ENCODE assay signal across 8 mouse cellular contexts in genomic region chr9:106886828-106887702, GRCm38 (mm10). TPM values are rescaled to one million over a fixed set of nuclear protein-coding genes. Genes with fewer than 3 reads are reported as not detected.
DNase-seq lines count a peak whose midpoint lies in the region; ATAC-seq lines count a peak whose summit lies in the region.

Gene Rbm15b (minus strand): TSS chr9:106887428.

- 3% methylated on average over 82 of the region's 101 CpGs for WGBS in heart, embryonic 14.5 days
- WGBS in liver, embryonic 13.5 days (ENCODE audit: insufficient replicate concordance), result 2% methylated on average over 95 of the region's 101 CpGs
- 2% methylated on average over 100 of the region's 101 CpGs for WGBS in stomach, embryonic 16.5 days

- H3K4me1 ChIP-seq in heart, embryonic 14.5 days (ENCODE audit: control insufficient read depth in 2 of 2, insufficient read depth in 2 of 2, low read length in 2 of 2), result peaks cover 30 to 46% of the 10 kb centered on the region in 2 experiments
- H3K4me1 ChIP-seq in liver, embryonic 13.5 days (replicated peaks), result peaks cover 78% of the 10 kb centered on the region
- H3K4me1 ChIP-seq in stomach, embryonic 16.5 days (ENCODE audit: control insufficient read depth, insufficient read depth, low read length), result peaks cover 59% of the 10 kb centered on the region

- peaks cover 54% of the 10 kb centered on the region for H3K36me3 ChIP-seq in heart, embryonic 14.5 days (ENCODE audit: control insufficient read depth, insufficient read depth, low read length)
- H3K36me3 ChIP-seq in liver, embryonic 13.5 days, result peaks cover 68% of the 10 kb centered on the region
- H3K36me3 ChIP-seq in stomach, embryonic 16.5 days (ENCODE audit: control insufficient read depth, insufficient read depth, low read length), result peaks cover 11% of the 10 kb centered on the region; the same call in 1 of the 2 replicates

- peak; percentile 98 for DNase-seq in c-Kit-negative CD71-positive TER-119-positive erythroid progenitor cells, embryonic 14.5 days (ENCODE audit: low read depth, low spot score)
- peak; percentile 92 for DNase-seq in fibroblast of lung, adult 2 months (ENCODE audit: low read depth)
- peak; percentile 99 for DNase-seq in kidney, postnatal 14 days
- DNase-seq in liver, embryonic 13.5 days, result peak; percentile 99
- peak; percentile 98 for DNase-seq in neural tube, embryonic 10.5 days (ENCODE audit: extremely low spot score, low spot score)

- no peaks in the 10 kb centered on the region for H3K9me3 ChIP-seq in heart, embryonic 14.5 days (ENCODE audit: control insufficient read depth, low read length)
- no peaks in the 10 kb centered on the region for H3K9me3 ChIP-seq in liver, embryonic 13.5 days (replicated peaks)
- no peaks in the 10 kb centered on the region for H3K9me3 ChIP-seq in stomach, embryonic 16.5 days (replicated peaks; ENCODE audit: control insufficient read depth, low read length)

- ATAC-seq in CD4-positive, CD25-positive, alpha-beta regulatory T cell, adult 4 months, result peak; percentile 73
- ATAC-seq in heart, embryonic 14.5 days (ENCODE audit: insufficient number of reproducible peaks, insufficient read depth, low FRiP score, low read depth), result peak; percentile 80
- ATAC-seq in liver, embryonic 13.5 days (ENCODE audit: low read depth), result peak; percentile 56
- ATAC-seq in stomach, embryonic 16.5 days (ENCODE audit: insufficient read depth, low FRiP score), result peak; percentile 84

- H3K4me3 ChIP-seq in heart, embryonic 14.5 days (ENCODE audit: control insufficient read depth in 1 of 2, insufficient read depth in 1 of 2, low read depth in 1 of 2, low read length in 2 of 2), result peak within 1 kb of the TSS; percentile 73 to 88
- peak within 1 kb of the TSS; percentile 86 for H3K4me3 ChIP-seq in liver, embryonic 13.5 days (replicated peaks)
- peak within 1 kb of the TSS; percentile 74 for H3K4me3 ChIP-seq in stomach, embryonic 16.5 days (replicated peaks; ENCODE audit: low read length)

- H3K9ac ChIP-seq in heart, embryonic 14.5 days (ENCODE audit: low read length), result peak within 1 kb of the TSS; percentile 98
- peak within 1 kb of the TSS; percentile 98 for H3K9ac ChIP-seq in liver, embryonic 13.5 days
- peak within 1 kb of the TSS; percentile 98 for H3K9ac ChIP-seq in stomach, embryonic 16.5 days (ENCODE audit: low read length)

- no peaks in the 10 kb centered on the region for H3K27me3 ChIP-seq in heart, embryonic 14.5 days (ENCODE audit: control insufficient read depth, insufficient read depth, low read length)
- H3K27me3 ChIP-seq in liver, embryonic 13.5 days, result no peaks in the 10 kb centered on the region
- no peaks in the 10 kb centered on the region for H3K27me3 ChIP-seq in stomach, embryonic 16.5 days (ENCODE audit: control insufficient read depth, insufficient read depth, low read length)

- H3K4me2 ChIP-seq in heart, embryonic 14.5 days (ENCODE audit: low read length), result peak within 1 kb of the TSS; percentile 98
- peak within 1 kb of the TSS; percentile 99 for H3K4me2 ChIP-seq in liver, embryonic 13.5 days
- H3K4me2 ChIP-seq in stomach, embryonic 16.5 days (ENCODE audit: low read depth, low read length), result peak within 1 kb of the TSS; percentile 98

- peak within 1 kb of the TSS; percentile 48 to 89 for H3K27ac ChIP-seq in heart, embryonic 14.5 days (replicated peaks in 1 of 2; ENCODE audit: control insufficient read depth in 1 of 2, insufficient read depth in 1 of 2, low read depth in 2 of 2, low read length in 2 of 2)
- H3K27ac ChIP-seq in liver, embryonic 13.5 days, result peak within 1 kb of the TSS; percentile 90
- H3K27ac ChIP-seq in stomach, embryonic 16.5 days (ENCODE audit: low read length), result peak within 1 kb of the TSS; percentile 84

RNA-seq across cellular contexts. Expression of gene Rbm15b, which starts in this region (rescaled TPM):
- 1 to 10 TPM; 3.7 to 4.4 TPM for polyA plus RNA-seq in CD4-positive, CD25-positive, alpha-beta regulatory T cell, adult 4 months (2017; shearing (Covaris generic))
- 8.7 and 9.2 TPM in 2 replicates for polyA plus RNA-seq in heart, embryonic 14.5 days (2014; fragmentation: Nextera tagmentation; extraction: Ambion mirVana)
- 2.7 and 2.8 TPM in 2 replicates for polyA plus RNA-seq in liver, embryonic 13.5 days (2015; fragmentation: Nextera tagmentation; extraction: Ambion mirVana)
- 5.1 and 5.2 TPM in 2 replicates for polyA plus RNA-seq in stomach, embryonic 16.5 days (2015; fragmentation: Nextera tagmentation; extraction: Ambion mirVana)

Comparison
In these comparisons a context has a peak if more than half of its experiments do, and no peak if none do; other contexts are left out.
1. Peak in every context shown above with its lines: DNase-seq, ATAC-seq, H3K4me3 ChIP-seq and H3K27ac ChIP-seq.